Mouse (Mus musculus) CD8-positive naive resting alpha-beta T cell, adult 2 months (primary cell): Measurements from ENCODE around the gene Nepro.

Experiments
- DNase-seq, 2 experiments: peaks; one replicate each; pipeline ENCODE4 v3.0.0; 2022; ENCODE audit warnings: low read depth in 2 of 2, low spot score in 2 of 2

Nepro gene

GRCm38 (mm10) chr16:44724083-44724787, at the start of gene Nepro:
Nepro (plus strand) TSS chr16:44724301.
- DNase-seq = peak; percentile 71 to 83

GRCm38 (mm10) chr16:44676357-44676756, 47.7 kb upstream of the Nepro start:
- no peak for DNase-seq

GRCm38 (mm10) chr16:44679082-44679481, 45.0 kb upstream of the Nepro start:
- DNase-seq = no peak

GRCm38 (mm10) chr16:44679503-44679971, 44.6 kb upstream of the Nepro start:
- DNase-seq = no peak

- no peak for DNase-seq
Observed at GRCm38 (mm10) chr16:44680756-44681498, 43.2 kb upstream of the Nepro start.

GRCm38 (mm10) chr16:44684646-44685045, 39.5 kb upstream of the Nepro start:
- DNase-seq = no peak

GRCm38 (mm10) chr16:44685401-44685800, 38.7 kb upstream of the Nepro start:
- DNase-seq = no peak

- DNase-seq = no peak
Observed at GRCm38 (mm10) chr16:44686991-44687718, 36.9 kb upstream of the Nepro start.

GRCm38 (mm10) chr16:44687719-44688420, 36.2 kb upstream of the Nepro start:
- DNase-seq = no peak

GRCm38 (mm10) chr16:44688507-44688906, 35.6 kb upstream of the Nepro start:
- DNase-seq = no peak

- no peak for DNase-seq
Observed at GRCm38 (mm10) chr16:44690501-44690900, 33.6 kb upstream of the Nepro start.

- DNase-seq = no peak
Observed at GRCm38 (mm10) chr16:44691066-44691465, 33.0 kb upstream of the Nepro start.

- DNase-seq = peak in 1 of 2 experiments; percentile 39
Observed at GRCm38 (mm10) chr16:44691561-44692141, 32.5 kb upstream of the Nepro start.

- no peak for DNase-seq
Observed at GRCm38 (mm10) chr16:44692541-44692940, 31.6 kb upstream of the Nepro start.

GRCm38 (mm10) chr16:44693695-44694094, 30.4 kb upstream of the Nepro start:
- no peak for DNase-seq

- no peak for DNase-seq
Observed at GRCm38 (mm10) chr16:44695214-44695858, 28.8 kb upstream of the Nepro start.

- DNase-seq = no peak
Observed at GRCm38 (mm10) chr16:44695859-44696620, 28.1 kb upstream of the Nepro start.

- DNase-seq = no peak
Observed at GRCm38 (mm10) chr16:44697473-44698205, 26.5 kb upstream of the Nepro start.

- DNase-seq = no peak
Observed at GRCm38 (mm10) chr16:44701155-44701554, 22.9 kb upstream of the Nepro start.
